Mouse (Mus musculus) gastrocnemius, postnatal 25 days (tissue): Measurements from ENCODE around the gene 2310061I04Rik. TPM values are rescaled to one million over a fixed set of nuclear protein-coding genes. Genes with fewer than 3 reads are reported as not detected.

Experiments
- microRNA-seq, 2 experiments: library from miRNA; unstranded; fragments of <30 nt; microRNA quantifications; one replicate each; pipeline ENCODE4 v1.2.0; 2021; ENCODE audit warnings: borderline replicate concordance in 2 of 2
- total RNA-seq, 2 experiments: library from RNA; stranded (reverse); gene quantifications; 1 replicate in 1 of 2; 2 replicates in 1 of 2; pipeline ENCODE4 v1.2.3; 2021

The 2310061I04Rik gene
- total RNA-seq, 2 experiments from 2014 or later, result 62.4 to 86.6 TPM

Small RNA genes within 50 kb of the gene (microRNA-seq; reads per million reads assigned to microRNA genes)
- gene Gm28033, result 0 reads per million in 2 experiments
- gene Mir1894, result 0 reads per million in 2 experiments

Other genes with a start within 250 kb of the 2310061I04Rik start
- 10 to 100 TPM in 1 of 2 experiments, 1 to 10 TPM in 1; 9.9 to 14.7 TPM for gene Vars2, start 229.8 kb downstream of the 2310061I04Rik start, total RNA-seq
- 10 to 100 TPM; 14.7 to 15.3 TPM for gene Gtf2h4, start 223.7 kb downstream of the 2310061I04Rik start, total RNA-seq
- gene Ddr1, start 192.8 kb downstream of the 2310061I04Rik start, total RNA-seq, result 10 to 100 TPM; 14.1 to 16.1 TPM
- 1 to 10 TPM; 4.0 to 4.5 TPM for gene Ier3, start 75.7 kb downstream of the 2310061I04Rik start, total RNA-seq
- gene Flot1, start 74.2 kb downstream of the 2310061I04Rik start, total RNA-seq, result 10 to 100 TPM; 41.0 to 46.3 TPM
- gene Tubb5, start 59.1 kb downstream of the 2310061I04Rik start, total RNA-seq, result 10 to 100 TPM; 39.2 to 54.5 TPM
- gene Mdc1, start 55.9 kb downstream of the 2310061I04Rik start, total RNA-seq, result 1 to 10 TPM; 3.7 to 5.2 TPM
- 1 to 10 TPM in 1 of 2 experiments, under 1 TPM in 1; 0.74 to 1.6 TPM for gene Nrm, start 36.1 kb downstream of the 2310061I04Rik start, total RNA-seq
- 1 to 10 TPM; 4.8 to 8.0 TPM for gene Ppp1r18, start 31.8 kb downstream of the 2310061I04Rik start, total RNA-seq
- gene Dhx16, start 17.6 kb downstream of the 2310061I04Rik start, total RNA-seq, result 10 to 100 TPM; 14.8 to 15.2 TPM
- 1 to 10 TPM; 3.0 to 4.6 TPM for gene Atat1, start 12.6 kb upstream of the 2310061I04Rik start, total RNA-seq
- 10 to 100 TPM; 52.8 to 59.6 TPM for gene Mrps18b, start 19.0 kb upstream of the 2310061I04Rik start, total RNA-seq
- 10 to 100 TPM; 17.7 to 25.5 TPM for gene Ppp1r10, start 19.0 kb upstream of the 2310061I04Rik start, total RNA-seq
- 10 to 100 TPM; 64.6 to 68.1 TPM for gene Abcf1, start 72.3 kb upstream of the 2310061I04Rik start, total RNA-seq
- gene Gnl1, start 82.4 kb upstream of the 2310061I04Rik start, total RNA-seq, result 10 to 100 TPM; 14.7 to 16.1 TPM
- gene Prr3, start 82.8 kb upstream of the 2310061I04Rik start, total RNA-seq, result 1 to 10 TPM; 2.6 to 3.9 TPM
- 1 to 10 TPM; 1.6 to 1.7 TPM for gene H2-T24, start 123.1 kb upstream of the 2310061I04Rik start, total RNA-seq
- gene H2-T23, start 135.4 kb upstream of the 2310061I04Rik start, total RNA-seq, result 1 to 10 TPM; 6.2 to 8.7 TPM
- 1 to 10 TPM; 5.8 to 7.2 TPM for gene H2-T22, start 145.3 kb upstream of the 2310061I04Rik start, total RNA-seq
- not detected for gene Gm6034, start 145.5 kb upstream of the 2310061I04Rik start, total RNA-seq
- 1 to 10 TPM; 1.3 to 2.4 TPM for gene Gm11127, start 160.9 kb upstream of the 2310061I04Rik start, total RNA-seq
- not detected for gene Gm19684, start 224.2 kb upstream of the 2310061I04Rik start, total RNA-seq
- gene Gm7030, start 232.0 kb upstream of the 2310061I04Rik start, total RNA-seq, result not detected